8 mouse cellular contexts compared by ENCODE assay signal in genomic region chr4:31851006-31851405, GRCm38 (mm10).
DNase-seq lines count a peak whose midpoint lies in the region; ATAC-seq and TF ChIP-seq lines count a peak whose summit lies in the region.

No protein-coding gene starts in this region.

- ATAC-seq in CD4-positive, CD25-positive, alpha-beta regulatory T cell, adult 4 months = no peak
- ATAC-seq in hindbrain, postnatal 0 days = no peak
- no peak for ATAC-seq in hindbrain, embryonic 14.5 days (ENCODE audit: low FRiP score)
- no peak for ATAC-seq in inflammation-experienced regulatory T-cells, adult 6 months

- no peaks in the 10 kb centered on the region for H3K4me1 ChIP-seq in hindbrain, postnatal 0 days (ENCODE audit: insufficient read depth, low read length)
- H3K4me1 ChIP-seq in hindbrain, embryonic 14.5 days (replicated peaks; ENCODE audit: control insufficient read depth, insufficient read depth, low read length) = no peaks in the 10 kb centered on the region

- H3K9ac ChIP-seq in hindbrain, postnatal 0 days (replicated peaks; ENCODE audit: low read length) = no peak overlapping the region
- H3K9ac ChIP-seq in hindbrain, embryonic 14.5 days = no peak overlapping the region

- H3K4me3 ChIP-seq in hindbrain, postnatal 0 days (ENCODE audit: low read length) = no peak overlapping the region
- no peak overlapping the region for H3K4me3 ChIP-seq in hindbrain, embryonic 14.5 days (replicated peaks; ENCODE audit: low read length)

- H3K9me3 ChIP-seq in hindbrain, postnatal 0 days (ENCODE audit: low read length) = no peaks in the 10 kb centered on the region
- peaks cover 7% of the 10 kb centered on the region; the same call in 1 of the 2 replicates for H3K9me3 ChIP-seq in hindbrain, embryonic 14.5 days (ENCODE audit: control insufficient read depth, low read length)

- no peak overlapping the region for H3K4me2 ChIP-seq in hindbrain, postnatal 0 days (ENCODE audit: low read depth, low read length)
- H3K4me2 ChIP-seq in hindbrain, embryonic 14.5 days (replicated peaks) = no peak overlapping the region

- peak; percentile 45 for TF ChIP-seq CTCF in hindbrain, postnatal 0 days (IDR thresholded peaks at IDR 0.05; ENCODE audit: low read depth)

- H3K36me3 ChIP-seq in hindbrain, postnatal 0 days (ENCODE audit: insufficient read depth, low read length) = no peaks in the 10 kb centered on the region
- no peaks in the 10 kb centered on the region for H3K36me3 ChIP-seq in hindbrain, embryonic 14.5 days (replicated peaks; ENCODE audit: control insufficient read depth, insufficient read depth)

- no peak overlapping the region for H3K27ac ChIP-seq in hindbrain, postnatal 0 days
- no peak overlapping the region for H3K27ac ChIP-seq in hindbrain, embryonic 14.5 days

- no peaks in the 10 kb centered on the region for H3K27me3 ChIP-seq in hindbrain, postnatal 0 days (ENCODE audit: insufficient read depth, low read length)
- no peaks in the 10 kb centered on the region for H3K27me3 ChIP-seq in hindbrain, embryonic 14.5 days (ENCODE audit: control insufficient read depth, insufficient read depth, low read length)

- WGBS in hindbrain, postnatal 0 days = 55% methylated on average over 3 of the region's 3 CpGs
- 58% methylated on average over 3 of the region's 3 CpGs for WGBS in hindbrain, embryonic 14.5 days

- DNase-seq in CD4-positive, CD25-positive, alpha-beta regulatory T cell, adult 2 months (ENCODE audit: low read depth, low spot score) = peak; percentile 10
- DNase-seq in hindbrain, postnatal 0 days (ENCODE audit: low spot score) = no peak
- DNase-seq in hindbrain, embryonic 14.5 days (ENCODE audit: low spot score) = no peak
- peak; percentile 48 for DNase-seq in testis, postnatal 10 days (ENCODE audit: low spot score)
- no peak for DNase-seq in testis, postnatal 14 days (ENCODE audit: low spot score)
- DNase-seq in retina, postnatal 1 day = peak; percentile 58

Comparison
In these comparisons a context has a peak if more than half of its experiments do, and no peak if none do; other contexts are left out.
1. DNase-seq: peak in CD4-positive, CD25-positive, alpha-beta regulatory T cell, adult 2 months (single experiment), testis, postnatal 10 days (single experiment) and retina, postnatal 1 day (single experiment); none in hindbrain, postnatal 0 days (single experiment), hindbrain, embryonic 14.5 days (single experiment) and testis, postnatal 14 days (single experiment).